Mouse (Mus musculus): ENCODE results near the gene Adcy1.

Adcy1 gene

GRCm38 (mm10) chr11:7069762-7070161 lies 6.5 kb downstream of the Adcy1 start:
- no peak for DNase-seq (ENCODE audit: low read depth, low spot score)

GRCm38 (mm10) chr11:7071617-7072016 lies 8.3 kb downstream of the Adcy1 start:
- DNase-seq (ENCODE audit: low read depth, low spot score), result no peak

GRCm38 (mm10) chr11:7073556-7073955 lies 10.3 kb downstream of the Adcy1 start:
- DNase-seq (ENCODE audit: low read depth, low spot score), result no peak

GRCm38 (mm10) chr11:7076510-7076909 lies 13.2 kb downstream of the Adcy1 start:
- DNase-seq (ENCODE audit: low read depth, low spot score), result no peak

- DNase-seq (ENCODE audit: low read depth, low spot score), result no peak
Measured at GRCm38 (mm10) chr11:7081893-7082292, 18.6 kb downstream of the Adcy1 start.

GRCm38 (mm10) chr11:7083911-7084310 lies 20.6 kb downstream of the Adcy1 start:
- DNase-seq (ENCODE audit: low read depth, low spot score), result no peak

GRCm38 (mm10) chr11:7085184-7085583 lies 21.9 kb downstream of the Adcy1 start:
- no peak for DNase-seq (ENCODE audit: low read depth, low spot score)

GRCm38 (mm10) chr11:7091120-7091519 lies 27.8 kb downstream of the Adcy1 start:
- DNase-seq (ENCODE audit: low read depth, low spot score), result no peak

- no peak for DNase-seq (ENCODE audit: low read depth, low spot score)
Measured at GRCm38 (mm10) chr11:7094844-7095243, 31.6 kb downstream of the Adcy1 start.

GRCm38 (mm10) chr11:7101674-7102073 lies 38.4 kb downstream of the Adcy1 start:
- no peak for DNase-seq (ENCODE audit: low read depth, low spot score)

- no peak for DNase-seq (ENCODE audit: low read depth, low spot score)
Measured at GRCm38 (mm10) chr11:7102256-7103194, 39.2 kb downstream of the Adcy1 start.

GRCm38 (mm10) chr11:7105337-7105736 lies 42.0 kb downstream of the Adcy1 start:
- DNase-seq (ENCODE audit: low read depth, low spot score), result peak; percentile 43

GRCm38 (mm10) chr11:7109131-7109530 lies 45.8 kb downstream of the Adcy1 start:
- DNase-seq (ENCODE audit: low read depth, low spot score), result peak; percentile 3

GRCm38 (mm10) chr11:7113046-7113445 lies 49.8 kb downstream of the Adcy1 start:
- DNase-seq (ENCODE audit: low read depth, low spot score), result no peak

- DNase-seq (ENCODE audit: low read depth, low spot score), result no peak
Measured at GRCm38 (mm10) chr11:7113687-7114086, 50.4 kb downstream of the Adcy1 start.

GRCm38 (mm10) chr11:7114312-7114711 lies 51.0 kb downstream of the Adcy1 start:
- no peak for DNase-seq (ENCODE audit: low read depth, low spot score)

- DNase-seq (ENCODE audit: low read depth, low spot score), result no peak
Measured at GRCm38 (mm10) chr11:7116647-7117046, 53.4 kb downstream of the Adcy1 start.

GRCm38 (mm10) chr11:7129319-7130051 lies 66.2 kb downstream of the Adcy1 start:
- no peak for DNase-seq (ENCODE audit: low read depth, low spot score)

- no peak for DNase-seq (ENCODE audit: low read depth, low spot score)
Measured at GRCm38 (mm10) chr11:7132736-7133387, 69.6 kb downstream of the Adcy1 start.

- no peak for DNase-seq (ENCODE audit: low read depth, low spot score)
Measured at GRCm38 (mm10) chr11:7133736-7134135, 70.4 kb downstream of the Adcy1 start.

GRCm38 (mm10) chr11:7134319-7134718 lies 71.0 kb downstream of the Adcy1 start:
- DNase-seq (ENCODE audit: low read depth, low spot score), result no peak

GRCm38 (mm10) chr11:7135301-7135700 lies 72.0 kb downstream of the Adcy1 start:
- peak; percentile 9 for DNase-seq (ENCODE audit: low read depth, low spot score)

Measured in 3T3-L1 (cell line).